In genomic region chr3:33142901-33143461, GRCm38 (mm10) we compare ENCODE assay signal across 8 mouse cellular contexts. TPM values are rescaled to one million over a fixed set of nuclear protein-coding genes. Genes with fewer than 3 reads are reported as not detected.
DNase-seq lines count a peak whose midpoint lies in the region; ATAC-seq and TF ChIP-seq lines count a peak whose summit lies in the region.

Gene Pex5l, minus strand, starts transcription at chr3:33143247.

- H3K4me1 ChIP-seq in thymus, adult 2 months (replicated peaks; ENCODE audit: control insufficient read depth, insufficient read depth, low read length) = no peaks in the 10 kb centered on the region
- peaks cover 10% of the 10 kb centered on the region for H3K4me1 ChIP-seq in embryonic facial prominence, embryonic 15.5 days
- peaks cover 7% of the 10 kb centered on the region for H3K4me1 ChIP-seq in heart, embryonic 16.5 days (ENCODE audit: control insufficient read depth, insufficient read depth, low read length)
- H3K4me1 ChIP-seq in liver, embryonic 11.5 days (replicated peaks; ENCODE audit: control insufficient read depth, insufficient read depth, low read length) = peaks cover 3% of the 10 kb centered on the region; the same call in 1 of the 2 replicates

- no peak for TF ChIP-seq POLR2A in thymus, adult 2 months (IDR thresholded peaks at IDR 0.05; ENCODE audit: control insufficient read depth, extremely low read depth, insufficient read depth, low read length, poor library complexity)

- no peaks in the 10 kb centered on the region for H3K9me3 ChIP-seq in embryonic facial prominence, embryonic 15.5 days (replicated peaks)
- no peaks in the 10 kb centered on the region for H3K9me3 ChIP-seq in heart, embryonic 16.5 days (replicated peaks; ENCODE audit: control insufficient read depth, low read length)
- no peaks in the 10 kb centered on the region for H3K9me3 ChIP-seq in liver, embryonic 11.5 days (ENCODE audit: control insufficient read depth, low read length)

- ATAC-seq in embryonic facial prominence, embryonic 15.5 days (ENCODE audit: insufficient number of reproducible peaks, low FRiP score, low TSS enrichment, low read depth) = peak; percentile 89
- peak; percentile 93 for ATAC-seq in heart, embryonic 16.5 days (replicated peaks; ENCODE audit: extremely low read depth, insufficient read depth, low FRiP score)
- ATAC-seq in liver, embryonic 11.5 days (replicated peaks; ENCODE audit: low FRiP score) = peak; percentile 68
- ATAC-seq in megakaryocyte-erythroid progenitor cell, adult 5-6 weeks (replicated peaks; ENCODE audit: low FRiP score, low TSS enrichment, poor library complexity, severe bottlenecking) = no peak

- 5% methylated on average over 88 of the region's 88 CpGs for WGBS in thymus, adult 2 months
- WGBS in embryonic facial prominence, embryonic 15.5 days = under 1% methylated on average over 65 of the region's 88 CpGs
- under 1% methylated on average over 83 of the region's 88 CpGs for WGBS in heart, embryonic 16.5 days
- WGBS in liver, embryonic 11.5 days = under 1% methylated on average over 70 of the region's 88 CpGs

- no peaks in the 10 kb centered on the region for H3K27me3 ChIP-seq in thymus, adult 2 months (ENCODE audit: control insufficient read depth, insufficient read depth, low read length)
- H3K27me3 ChIP-seq in embryonic facial prominence, embryonic 15.5 days = peaks cover 21% of the 10 kb centered on the region
- peaks cover 22% of the 10 kb centered on the region for H3K27me3 ChIP-seq in heart, embryonic 16.5 days (ENCODE audit: control insufficient read depth, insufficient read depth, low read length)
- peaks cover 30% of the 10 kb centered on the region for H3K27me3 ChIP-seq in liver, embryonic 11.5 days (replicated peaks; ENCODE audit: control insufficient read depth, insufficient read depth, low read length)

- H3K4me3 ChIP-seq in thymus, adult 2 months (ENCODE audit: control insufficient read depth, insufficient read depth, low read length) = no peak within 1 kb of the TSS
- H3K4me3 ChIP-seq in embryonic facial prominence, embryonic 15.5 days (replicated peaks) = peak within 1 kb of the TSS; percentile 64
- peak within 1 kb of the TSS; percentile 59 for H3K4me3 ChIP-seq in heart, embryonic 16.5 days (ENCODE audit: low read length)
- H3K4me3 ChIP-seq in liver, embryonic 11.5 days (ENCODE audit: low read depth, low read length) = peak within 1 kb of the TSS; percentile 55

- H3K4me2 ChIP-seq in embryonic facial prominence, embryonic 15.5 days (replicated peaks) = peak within 1 kb of the TSS; percentile 85
- peak within 1 kb of the TSS; percentile 93 for H3K4me2 ChIP-seq in heart, embryonic 16.5 days (ENCODE audit: low read depth, low read length)
- H3K4me2 ChIP-seq in liver, embryonic 11.5 days = peak within 1 kb of the TSS; percentile 70

- H3K36me3 ChIP-seq in thymus, adult 2 months (ENCODE audit: control insufficient read depth, insufficient read depth, low read length) = no peaks in the 10 kb centered on the region
- H3K36me3 ChIP-seq in embryonic facial prominence, embryonic 15.5 days = no peaks in the 10 kb centered on the region
- no peaks in the 10 kb centered on the region for H3K36me3 ChIP-seq in heart, embryonic 16.5 days (ENCODE audit: control insufficient read depth, insufficient read depth)
- H3K36me3 ChIP-seq in liver, embryonic 11.5 days (ENCODE audit: control insufficient read depth, insufficient read depth, low read length) = no peaks in the 10 kb centered on the region

- DNase-seq in thymus, postnatal 14 days = peak; percentile 3
- DNase-seq in thymus, adult 2 months = no peak
- DNase-seq in kidney, postnatal 14 days = peak; percentile 38
- DNase-seq in liver, embryonic 11.5 days (ENCODE audit: low spot score) = peak; percentile 64
- DNase-seq in ovary, postnatal 10 days (ENCODE audit: low spot score) = peak; percentile 24

- H3K9ac ChIP-seq in embryonic facial prominence, embryonic 15.5 days = no peak within 1 kb of the TSS
- peak within 1 kb of the TSS; percentile 29 for H3K9ac ChIP-seq in heart, embryonic 16.5 days (ENCODE audit: low read length)
- H3K9ac ChIP-seq in liver, embryonic 11.5 days (ENCODE audit: low read depth, low read length) = no peak within 1 kb of the TSS

- no peak within 1 kb of the TSS for H3K27ac ChIP-seq in thymus, adult 2 months (ENCODE audit: control insufficient read depth, insufficient read depth, low read length)
- H3K27ac ChIP-seq in embryonic facial prominence, embryonic 15.5 days (replicated peaks) = no peak within 1 kb of the TSS
- no peak within 1 kb of the TSS for H3K27ac ChIP-seq in heart, embryonic 16.5 days (ENCODE audit: low read length)
- no peak within 1 kb of the TSS for H3K27ac ChIP-seq in liver, embryonic 11.5 days (ENCODE audit: low read depth, low read length)

- no peak for TF ChIP-seq CTCF in thymus, adult 2 months (IDR thresholded peaks at IDR 0.05; ENCODE audit: borderline replicate concordance, control insufficient read depth, extremely low read depth, insufficient read depth, low read length, poor library complexity)

RNA-seq across cellular contexts. Expression of gene Pex5l, which starts in this region (rescaled TPM):
- polyA plus RNA-seq in thymus, adult 2 months (2012; rRNA removed) = 0.54 and 0.60 TPM in 2 replicates
- 1.0 TPM in 2 replicates for polyA plus RNA-seq in embryonic facial prominence, embryonic 15.5 days (2015; fragmentation: Nextera tagmentation; extraction: Ambion mirVana)
- 0.12 and 0.20 TPM in 2 replicates for polyA plus RNA-seq in heart, embryonic 16.5 days (2015; fragmentation: Nextera tagmentation; extraction: Ambion mirVana)
- polyA plus RNA-seq in liver, embryonic 11.5 days (2014; fragmentation: Nextera tagmentation; extraction: Ambion mirVana) = 0.06 and 0.15 TPM in 2 replicates
- not detected in 2 replicates for total RNA-seq in megakaryocyte-erythroid progenitor cell, adult 5-6 weeks (2014; fragmentation: Nextera tagmentation)
- total RNA-seq in megakaryocyte-erythroid progenitor cell, adult 5-6 weeks (2017) = not detected in 2 replicates

Comparison
In these comparisons a context has a peak if more than half of its experiments do, and no peak if none do; other contexts are left out.
1. Peak in ATAC-seq, H3K4me3 ChIP-seq, H3K9ac ChIP-seq and H3K4me2 ChIP-seq in heart, embryonic 16.5 days; RNA of the gene not detected or under 1 TPM.
2. Peak in DNase-seq, ATAC-seq, H3K4me3 ChIP-seq and H3K4me2 ChIP-seq in liver, embryonic 11.5 days; RNA of the gene not detected or under 1 TPM.